Mouse (Mus musculus) lung, postnatal 0 days (tissue): ENCODE measurements at regions not wholly inside any gene's neighbourhood (a gene's known extent, or its start where the extent isn't known, plus 50 kb on each side); places are given as distances from the start of the nearest gene placed in this dataset.

Experiments
- ATAC-seq: fragments of 200-750 bp; cut with Nextera tagmentation; 2 replicates; pipeline ENCODE4 v1.8.0; 2017; ENCODE audit warnings: moderate library complexity
- DNase-seq: peaks from one replicate; pipeline ENCODE4 v3.0.0-alpha.2; 2016; ENCODE audit warnings: low spot score
- H3K27ac ChIP-seq: fragments of 300-500 bp; sonication (generic); 2 replicates; pipeline ENCODE4 v1.5.1; 2014; ENCODE audit warnings: antibody characterized with exemption, mild to moderate bottlenecking, low read length, mixed read lengths
- H3K27me3 ChIP-seq: fragments of 300-500 bp; sonication (generic); replicated peaks from 2 replicates; pipeline ENCODE4 v1.6.1; 2014; ENCODE audit warnings: low read length, mixed read lengths; ENCODE audit not compliant: insufficient read depth
- H3K36me3 ChIP-seq: fragments of 300-500 bp; sonication (generic); 2 replicates; pipeline ENCODE4 v1.6.1; 2014; ENCODE audit warnings: low read length, mixed read lengths; ENCODE audit not compliant: insufficient read depth
- H3K4me1 ChIP-seq: fragments of 300-500 bp; sonication (generic); 2 replicates; pipeline ENCODE4 v1.6.1; 2014; ENCODE audit warnings: antibody characterized with exemption, low read depth, low read length, mixed read lengths; ENCODE audit not compliant: insufficient read depth
- H3K4me2 ChIP-seq: fragments of 300-500 bp; sonication (generic); replicated peaks from 2 replicates; pipeline ENCODE4 v1.6.1; 2014; ENCODE audit warnings: low read depth, mild to moderate bottlenecking, low read length, moderate library complexity, mixed read lengths
- H3K4me3 ChIP-seq: fragments of 300-500 bp; sonication (generic); 2 replicates; pipeline ENCODE4 v1.5.1; 2014; ENCODE audit warnings: low read depth, low read length
- H3K9ac ChIP-seq: fragments of 300-500 bp; sonication (generic); replicated peaks from 2 replicates; pipeline ENCODE4 v1.6.1; 2014; ENCODE audit warnings: low read depth, mild to moderate bottlenecking
- H3K9me3 ChIP-seq: fragments of 300-500 bp; sonication (generic); 2 replicates; pipeline ENCODE4 v1.6.1; 2016; ENCODE audit warnings: low read length, mixed read lengths
- CTCF ChIP-seq: IDR thresholded peaks from 2 replicates; pipeline ENCODE4 v1.5.1; 2016; ENCODE audit warnings: antibody characterized with exemption, mild to moderate bottlenecking
- EP300 ChIP-seq: IDR thresholded peaks from 2 replicates; pipeline ENCODE4 v1.6.1; 2016; ENCODE audit warnings: antibody characterized with exemption, mild to moderate bottlenecking, control low read depth
- WGBS: fragments of 180-500 bp; shearing (Covaris S2); extraction: QIAGEN DNeasy Blood & Tissue Kit; methylation state at CpG from one replicate; pipeline ENCODE4 v1.1.7; 2014; 5-methylcytosine and 5-hydroxymethylcytosine counted together

- TF ChIP-seq CTCF (no peak), EP300 (no peak)
- Histone ChIP-seq H3K4me2 (no peak overlapping the region), H3K27me3 (no peaks in the 10 kb centered on the region), H3K9ac (no peak overlapping the region), H3K4me3 (no peak overlapping the region), H3K9me3 (no peaks in the 10 kb centered on the region), H3K36me3 (no peaks in the 10 kb centered on the region), H3K27ac (no peak overlapping the region), H3K4me1 (no peaks in the 10 kb centered on the region)
- WGBS: 91% methylated on average over 6 of the region's 6 CpGs
- DNase-seq: no peak
- no peak for ATAC-seq
Measured at GRCm38 (mm10) chr16:95815206-95815731, 113.4 kb downstream of the Ets2 start.

GRCm38 (mm10) chr16:95814513-95815118, 112.7 kb downstream of the Ets2 start:
- Histone ChIP-seq H3K9me3 (no peaks in the 10 kb centered on the region), H3K27ac (0 out of 2 replicates have a peak overlapping the region, but pooled peaks have one; percentile 6), H3K4me1 (no peaks in the 10 kb centered on the region), H3K4me2 (no peak overlapping the region), H3K4me3 (no peak overlapping the region), H3K9ac (no peak overlapping the region), H3K27me3 (no peaks in the 10 kb centered on the region), H3K36me3 (no peaks in the 10 kb centered on the region)
- TF ChIP-seq CTCF: no peak
- TF ChIP-seq EP300: peak; percentile 81
- DNase-seq (peak; percentile 82), ATAC-seq (peak; percentile 84)
- WGBS: 39% methylated on average over 9 of the region's 9 CpGs

GRCm38 (mm10) chr16:95811092-95811491, 109.2 kb downstream of the Ets2 start:
- H3K4me3 ChIP-seq: no peak overlapping the region
- ATAC-seq: peak; percentile 39
- no peaks in the 10 kb centered on the region for H3K36me3 ChIP-seq
- no peaks in the 10 kb centered on the region for H3K9me3 ChIP-seq
- WGBS: 51% methylated on average over 6 of the region's 6 CpGs
- peak; percentile 45 for DNase-seq
- H3K27ac ChIP-seq: no peak overlapping the region
- no peaks in the 10 kb centered on the region for H3K4me1 ChIP-seq
- H3K4me2 ChIP-seq: no peak overlapping the region
- no peak overlapping the region for H3K9ac ChIP-seq
- no peaks in the 10 kb centered on the region for H3K27me3 ChIP-seq
- TF ChIP-seq EP300 (no peak), CTCF (no peak)

GRCm38 (mm10) chr16:95809127-95809876, 107.4 kb downstream of the Ets2 start:
- H3K27me3 ChIP-seq: no peaks in the 10 kb centered on the region
- H3K36me3 ChIP-seq: no peaks in the 10 kb centered on the region
- H3K27ac ChIP-seq: no peak overlapping the region
- ATAC-seq (no peak), DNase-seq (no peak)
- WGBS: 89% methylated on average over 21 of the region's 21 CpGs
- H3K4me1 ChIP-seq: no peaks in the 10 kb centered on the region
- no peaks in the 10 kb centered on the region for H3K9me3 ChIP-seq
- H3K4me2 ChIP-seq: no peak overlapping the region
- H3K4me3 ChIP-seq: no peak overlapping the region
- TF ChIP-seq CTCF: no peak
- no peak overlapping the region for H3K9ac ChIP-seq

- H3K4me3 ChIP-seq: no peak overlapping the region
- H3K4me1 ChIP-seq: no peaks in the 10 kb centered on the region
- WGBS: 60% methylated on average over 5 of the region's 5 CpGs
- TF ChIP-seq CTCF (no peak), EP300 (peak; percentile 36; the same call in 1 of the 2 replicates)
- peak; percentile 19 for DNase-seq
- no peaks in the 10 kb centered on the region for H3K9me3 ChIP-seq
- H3K27me3 ChIP-seq: no peaks in the 10 kb centered on the region
- no peak overlapping the region for H3K9ac ChIP-seq
- ATAC-seq: no peak
- H3K36me3 ChIP-seq: no peaks in the 10 kb centered on the region
- no peak overlapping the region for H3K4me2 ChIP-seq
- no peak overlapping the region for H3K27ac ChIP-seq
Measured at GRCm38 (mm10) chr16:95806510-95806909, 104.6 kb downstream of the Ets2 start.

GRCm38 (mm10) chr16:95804199-95804598, 102.3 kb downstream of the Ets2 start:
- ATAC-seq: no peak
- no peak for DNase-seq
- Histone ChIP-seq H3K27me3 (no peaks in the 10 kb centered on the region), H3K4me1 (no peaks in the 10 kb centered on the region; the same call in 1 of the 2 replicates), H3K27ac (no peak overlapping the region), H3K9ac (no peak overlapping the region), H3K4me3 (no peak overlapping the region), H3K4me2 (no peak overlapping the region), H3K9me3 (no peaks in the 10 kb centered on the region), H3K36me3 (no peaks in the 10 kb centered on the region)
- 36% methylated on average over 1 of the region's 1 CpGs for WGBS
- TF ChIP-seq CTCF (peak; percentile 15; the same call in 1 of the 2 replicates), EP300 (no peak)
